Mouse (Mus musculus) bone marrow macrophage, adult 2 months (primary cell): ENCODE measurements around the gene Ttyh2.
"Not testable (repeated sequence)": the region's sequence is repeated elsewhere in the genome, so short reads cannot be mapped to it uniquely, and the experiment has no call there.

ENCODE experiments used
- CTCF ChIP-seq: IDR thresholded peaks from 2 replicates; pipeline ENCODE4 v1.5.1; 2012; ENCODE audit warnings: low read depth, mild to moderate bottlenecking, low read length, moderate library complexity
- POLR2A ChIP-seq: IDR thresholded peaks from 2 replicates; pipeline ENCODE4 v1.6.1; 2012; ENCODE audit warnings: mild to moderate bottlenecking, low read depth, low read length, borderline replicate concordance

DNA sequence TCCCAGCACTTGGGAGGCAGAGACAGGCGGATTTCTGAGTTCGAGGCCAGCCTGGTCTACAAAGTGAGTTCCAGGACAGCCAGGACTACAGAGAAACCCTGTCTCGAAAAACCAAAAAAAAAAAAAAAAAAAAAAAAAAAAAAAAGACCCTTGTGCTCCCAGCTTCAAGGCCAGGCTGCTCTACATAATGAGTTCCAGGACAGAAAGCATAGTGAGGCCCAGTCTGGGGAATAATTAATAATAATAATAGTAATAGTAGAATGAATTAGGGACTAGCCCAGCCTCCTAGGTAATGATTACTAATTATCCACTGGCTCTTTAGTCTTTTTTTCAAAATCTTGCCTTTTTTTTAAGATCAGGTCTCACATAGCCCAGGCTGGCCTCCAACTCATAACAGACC is 435 bp upstream of the Ttyh2 start:
- not testable (repeated sequence) for TF ChIP-seq CTCF, POLR2A
